Comparison of ENCODE assay signal across 9 mouse cellular contexts in the genomic region with DNA sequence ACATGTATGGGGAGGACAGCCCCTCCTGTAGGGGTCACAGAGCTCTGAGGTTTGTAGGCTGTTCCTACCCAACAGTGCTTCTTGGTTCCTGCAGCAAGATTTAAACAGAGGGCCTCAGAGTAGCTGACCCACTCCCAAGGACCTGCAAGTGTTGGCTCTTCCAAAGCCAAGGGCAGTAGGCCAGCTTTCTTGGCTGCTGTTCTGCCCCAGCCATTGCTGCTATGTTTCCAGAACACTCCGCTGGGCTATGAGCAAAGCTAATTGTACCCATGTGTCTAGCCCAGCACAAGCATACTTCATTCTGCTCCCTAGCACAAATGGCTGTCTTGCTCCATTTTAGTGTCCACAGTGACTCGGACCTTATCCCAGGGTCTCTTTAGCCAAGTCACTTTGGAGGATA. TPM values are rescaled to one million over a fixed set of nuclear protein-coding genes. Genes with fewer than 3 reads are reported as not detected.
DNase-seq lines count a peak whose midpoint lies in the region; ATAC-seq and TF ChIP-seq lines count a peak whose summit lies in the region.
"Had no signal": no experiment of that assay in that cellular context is flagged by ENCODE, and none has a peak within 500 bp of the region (broad histone marks: within the 10 kb centered on the region; RNA-seq: fewer than 3 reads in every experiment).

No protein-coding gene starts in this region.

- H3K27ac ChIP-seq in forebrain, postnatal 0 days (ENCODE audit: low read depth, low read length), result no peak overlapping the region
- no peak overlapping the region for H3K27ac ChIP-seq in forebrain, embryonic 14.5 days (ENCODE audit: low read depth, low read length)
- H3K27ac ChIP-seq: heart, embryonic 15.5 days had no signal

- no peaks in the 10 kb centered on the region for H3K36me3 ChIP-seq in forebrain, postnatal 0 days (ENCODE audit: insufficient read depth)
- H3K36me3 ChIP-seq in forebrain, embryonic 14.5 days (ENCODE audit: control insufficient read depth, insufficient read depth, low read length), result no peaks in the 10 kb centered on the region

- WGBS in forebrain, postnatal 0 days, result 88% methylated on average over 2 of the region's 2 CpGs
- WGBS in forebrain, embryonic 14.5 days, result 97% methylated on average over 2 of the region's 2 CpGs

- H3K4me2 ChIP-seq in forebrain, postnatal 0 days (ENCODE audit: low read depth), result no peak overlapping the region
- no peak overlapping the region for H3K4me2 ChIP-seq in forebrain, embryonic 14.5 days (ENCODE audit: low read length)
- H3K4me2 ChIP-seq: heart, embryonic 15.5 days had no signal

- H3K4me1 ChIP-seq in forebrain, postnatal 0 days (ENCODE audit: insufficient read depth), result no peaks in the 10 kb centered on the region
- H3K4me1 ChIP-seq in forebrain, embryonic 14.5 days (ENCODE audit: control insufficient read depth, insufficient read depth, low read length), result no peaks in the 10 kb centered on the region

- no peaks in the 10 kb centered on the region for H3K27me3 ChIP-seq in forebrain, postnatal 0 days (ENCODE audit: insufficient read depth, low read length)
- no peaks in the 10 kb centered on the region for H3K27me3 ChIP-seq in forebrain, embryonic 14.5 days (replicated peaks; ENCODE audit: control insufficient read depth, insufficient read depth, low read length)
- H3K27me3 ChIP-seq: heart, embryonic 15.5 days had no signal

- H3K9me3 ChIP-seq in forebrain, postnatal 0 days (ENCODE audit: low read length), result no peaks in the 10 kb centered on the region
- no peaks in the 10 kb centered on the region for H3K9me3 ChIP-seq in forebrain, embryonic 14.5 days (replicated peaks; ENCODE audit: control insufficient read depth, low read length)
- H3K9me3 ChIP-seq: heart, embryonic 15.5 days had no signal

- peak; percentile 48; the same call in 1 of the 2 replicates for ATAC-seq in forebrain, postnatal 0 days
- ATAC-seq in forebrain, embryonic 14.5 days, result no peak

- TF ChIP-seq CTCF in forebrain, postnatal 0 days (IDR thresholded peaks at IDR 0.05; ENCODE audit: low read depth), result no peak

- H3K9ac ChIP-seq in forebrain, postnatal 0 days, result no peak overlapping the region
- no peak overlapping the region for H3K9ac ChIP-seq in forebrain, embryonic 14.5 days (ENCODE audit: low read length)
- H3K9ac ChIP-seq: heart, embryonic 15.5 days had no signal

- H3K4me3 ChIP-seq in forebrain, postnatal 0 days (ENCODE audit: low read depth, low read length), result no peak overlapping the region
- H3K4me3 ChIP-seq in forebrain, embryonic 14.5 days (ENCODE audit: low read depth, low read length), result no peak overlapping the region
- H3K4me3 ChIP-seq: heart, embryonic 15.5 days had no signal

- DNase-seq in forebrain, postnatal 0 days, result peak; percentile 43
- no peak for DNase-seq in forebrain, embryonic 14.5 days (ENCODE audit: low spot score)
- DNase-seq in adrenal gland, postnatal 36 days, result peak; percentile 48 to 55
- DNase-seq in gastrocnemius, postnatal 4 days (ENCODE audit: low spot score in 2 of 2), result peak; percentile 55 to 86
- peak; percentile 24 to 49 for DNase-seq in lung, adult 18-20 months
- peak; percentile 67 for DNase-seq in testis, postnatal 10 days (ENCODE audit: low spot score)
- no peak for DNase-seq in thymus, postnatal 4 days
- DNase-seq in Muller cell, postnatal 12 days (ENCODE audit: inconsistent ontology term), result no peak

RNA-seq across cellular contexts. Expression of a gene that starts 40.3 kb away (rescaled TPM):
- total RNA-seq in forebrain, postnatal 0 days (2014; rRNA removed), result 7.0 and 8.9 TPM in 2 replicates
- 8.2 and 8.5 TPM in 2 replicates for polyA plus RNA-seq in forebrain, postnatal 0 days (2015; fragmentation: Nextera tagmentation; extraction: Ambion mirVana)
- polyA plus RNA-seq in forebrain, embryonic 14.5 days (2014; fragmentation: Nextera tagmentation; extraction: Ambion mirVana), result 6.0 and 9.2 TPM in 2 replicates
- 10 to 100 TPM; 17.3 to 17.6 TPM for total RNA-seq in adrenal gland, postnatal 36 days (2021)
- 10 to 100 TPM; 41.5 to 43.6 TPM for total RNA-seq in gastrocnemius, postnatal 4 days (2021)

Comparison
In these comparisons a context has a peak if more than half of its experiments do, and no peak if none do; other contexts are left out.
1. DNase-seq: peak in forebrain, postnatal 0 days (single experiment), adrenal gland, postnatal 36 days (2 of 2), gastrocnemius, postnatal 4 days (2 of 2), lung, adult 18-20 months (2 of 2) and testis, postnatal 10 days (single experiment); none in forebrain, embryonic 14.5 days (single experiment), thymus, postnatal 4 days (single experiment) and Muller cell, postnatal 12 days (single experiment).